In the genomic region with DNA sequence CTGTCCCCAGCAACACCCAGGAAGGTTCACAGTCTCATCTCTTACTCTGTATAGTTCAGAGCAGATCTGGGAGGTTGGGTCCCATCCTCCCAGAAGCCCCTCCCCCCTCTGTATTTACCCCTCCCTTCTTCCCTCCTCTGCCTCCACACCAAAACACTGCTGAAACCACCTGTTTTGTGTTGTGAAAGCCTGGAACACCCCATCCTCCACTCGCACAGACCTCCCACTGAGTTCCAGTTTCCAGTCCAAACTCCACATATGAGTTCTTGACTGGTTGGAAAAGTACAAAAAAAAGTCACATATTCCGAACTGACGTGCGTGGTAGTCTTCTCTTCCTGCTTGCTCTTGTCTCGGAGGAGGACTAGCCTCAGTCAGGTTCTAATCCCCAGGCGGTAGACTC, we compare ENCODE assay signal across 18 mouse cellular contexts. TPM values are rescaled to one million over a fixed set of nuclear protein-coding genes. Genes with fewer than 3 reads are reported as not detected.
DNase-seq lines count a peak whose midpoint lies in the region; ATAC-seq lines count a peak whose summit lies in the region.
"Had no signal": no experiment of that assay in that cellular context is flagged by ENCODE, and none has a peak within 500 bp of the region (broad histone marks: within the 10 kb centered on the region; RNA-seq: fewer than 3 reads in every experiment).

No protein-coding gene starts in this region.

- no peak for ATAC-seq in embryonic facial prominence, embryonic 14.5 days (ENCODE audit: low read depth)
- no peak for ATAC-seq in hindbrain, embryonic 11.5 days (ENCODE audit: low FRiP score)
- ATAC-seq: forebrain, embryonic 14.5 days had no signal

- peaks cover 56% of the 10 kb centered on the region for H3K27me3 ChIP-seq in embryonic facial prominence, embryonic 10.5 days (replicated peaks; ENCODE audit: low read depth, poor library complexity, severe bottlenecking)
- H3K27me3 ChIP-seq in embryonic facial prominence, embryonic 14.5 days (replicated peaks; ENCODE audit: control insufficient read depth, insufficient read depth, low read length): peaks cover 10% of the 10 kb centered on the region; the same call in 1 of the 2 replicates
- peaks cover 15% of the 10 kb centered on the region for H3K27me3 ChIP-seq in hindbrain, embryonic 11.5 days (ENCODE audit: control insufficient read depth, insufficient read depth, low read length)

- no peak overlapping the region for H3K9ac ChIP-seq in embryonic facial prominence, embryonic 14.5 days (ENCODE audit: low read depth, low read length)
- no peak overlapping the region for H3K9ac ChIP-seq in hindbrain, embryonic 11.5 days (ENCODE audit: low read depth, low read length)

- H3K36me3 ChIP-seq in embryonic facial prominence, embryonic 10.5 days (replicated peaks): no peaks in the 10 kb centered on the region
- H3K36me3 ChIP-seq in embryonic facial prominence, embryonic 14.5 days (ENCODE audit: control insufficient read depth, insufficient read depth, low read length): no peaks in the 10 kb centered on the region
- H3K36me3 ChIP-seq in hindbrain, embryonic 11.5 days (ENCODE audit: control insufficient read depth, insufficient read depth, low read length): no peaks in the 10 kb centered on the region
- H3K36me3 ChIP-seq: hindbrain, embryonic 10.5 days had no signal

- peak; percentile 32 for DNase-seq in embryonic facial prominence, embryonic 10.5 days (ENCODE audit: low spot score)
- DNase-seq in embryonic facial prominence, embryonic 14.5 days (ENCODE audit: low spot score): no peak
- DNase-seq in kidney, adult 9 months: peak; percentile 66
- peak; percentile 48 to 58 for DNase-seq in kidney, postnatal 36 days
- DNase-seq in hindbrain, embryonic 11.5 days (ENCODE audit: low spot score): no peak
- DNase-seq in cerebellum, adult 8-10 months: no peak
- no peak for DNase-seq in left cerebral cortex, adult 11 months (ENCODE audit: low spot score)
- DNase-seq: adrenal gland, postnatal 36 days; heart, adult 18-20 months; midbrain, embryonic 14.5 days; retina, postnatal 1 day; thymus, adult 2 months had no signal

- no peaks in the 10 kb centered on the region for H3K9me3 ChIP-seq in embryonic facial prominence, embryonic 10.5 days
- H3K9me3 ChIP-seq in embryonic facial prominence, embryonic 14.5 days (ENCODE audit: control insufficient read depth, low read length): no peaks in the 10 kb centered on the region
- no peaks in the 10 kb centered on the region for H3K9me3 ChIP-seq in hindbrain, embryonic 11.5 days (ENCODE audit: control insufficient read depth, low read length)
- H3K9me3 ChIP-seq: hindbrain, embryonic 10.5 days had no signal

- no peak overlapping the region for H3K4me2 ChIP-seq in embryonic facial prominence, embryonic 14.5 days (ENCODE audit: low read depth, low read length)
- no peak overlapping the region for H3K4me2 ChIP-seq in hindbrain, embryonic 11.5 days (replicated peaks; ENCODE audit: low read depth, low read length)
- H3K4me2 ChIP-seq: liver, embryonic 11.5 days had no signal

- H3K4me3 ChIP-seq in embryonic facial prominence, embryonic 10.5 days: no peak overlapping the region
- H3K4me3 ChIP-seq in embryonic facial prominence, embryonic 14.5 days (ENCODE audit: low read depth, low read length): no peak overlapping the region
- no peak overlapping the region for H3K4me3 ChIP-seq in hindbrain, embryonic 11.5 days (ENCODE audit: low read depth, low read length)
- H3K4me3 ChIP-seq: erythroblast, embryonic 14.5 days; hindbrain, embryonic 10.5 days had no signal

- H3K27ac ChIP-seq in embryonic facial prominence, embryonic 10.5 days (replicated peaks): no peak overlapping the region
- peak overlapping the region; percentile 40; the same call in 1 of the 2 replicates for H3K27ac ChIP-seq in embryonic facial prominence, embryonic 14.5 days (replicated peaks; ENCODE audit: low read depth, low read length)
- no peak overlapping the region for H3K27ac ChIP-seq in hindbrain, embryonic 11.5 days (ENCODE audit: low read depth, low read length)
- H3K27ac ChIP-seq: hindbrain, embryonic 10.5 days had no signal

- 62% methylated on average over 6 of the region's 6 CpGs for WGBS in embryonic facial prominence, embryonic 10.5 days
- WGBS in embryonic facial prominence, embryonic 14.5 days: 34% methylated on average over 6 of the region's 6 CpGs
- 57% methylated on average over 6 of the region's 6 CpGs for WGBS in hindbrain, embryonic 11.5 days

- H3K4me1 ChIP-seq in embryonic facial prominence, embryonic 10.5 days: peaks cover 77% of the 10 kb centered on the region
- peaks cover 29% of the 10 kb centered on the region for H3K4me1 ChIP-seq in embryonic facial prominence, embryonic 14.5 days (ENCODE audit: control insufficient read depth, insufficient read depth, low read length)
- H3K4me1 ChIP-seq in hindbrain, embryonic 11.5 days (replicated peaks; ENCODE audit: control insufficient read depth, insufficient read depth, low read length): no peaks in the 10 kb centered on the region

RNA-seq across cellular contexts. Expression of gene Tmem174, which starts 45.8 kb away (rescaled TPM):
- not detected in 2 replicates for polyA plus RNA-seq in embryonic facial prominence, embryonic 10.5 days (2016; fragmentation: Nextera tagmentation; extraction: Ambion mirVana)
- not detected in 2 replicates for polyA plus RNA-seq in embryonic facial prominence, embryonic 14.5 days (2014; fragmentation: Nextera tagmentation; extraction: Ambion mirVana)
- polyA plus RNA-seq in hindbrain, embryonic 11.5 days (2014; fragmentation: Nextera tagmentation; extraction: Ambion mirVana): not detected in 2 replicates
- polyA plus RNA-seq: erythroblast, embryonic 14.5 days; forebrain, embryonic 14.5 days; heart, embryonic 14.5 days; hindbrain, embryonic 10.5 days; liver, embryonic 11.5 days; lung, embryonic 16.5 days; midbrain, embryonic 14.5 days had no signal

Comparison
In these comparisons a context has a peak if more than half of its experiments do, and no peak if none do; other contexts are left out.
1. DNase-seq: peak in embryonic facial prominence, embryonic 10.5 days (single experiment), kidney, adult 9 months (single experiment) and kidney, postnatal 36 days (2 of 2); none in embryonic facial prominence, embryonic 14.5 days (single experiment), hindbrain, embryonic 11.5 days (single experiment), cerebellum, adult 8-10 months (single experiment) and left cerebral cortex, adult 11 months (single experiment).